In the genomic region with DNA sequence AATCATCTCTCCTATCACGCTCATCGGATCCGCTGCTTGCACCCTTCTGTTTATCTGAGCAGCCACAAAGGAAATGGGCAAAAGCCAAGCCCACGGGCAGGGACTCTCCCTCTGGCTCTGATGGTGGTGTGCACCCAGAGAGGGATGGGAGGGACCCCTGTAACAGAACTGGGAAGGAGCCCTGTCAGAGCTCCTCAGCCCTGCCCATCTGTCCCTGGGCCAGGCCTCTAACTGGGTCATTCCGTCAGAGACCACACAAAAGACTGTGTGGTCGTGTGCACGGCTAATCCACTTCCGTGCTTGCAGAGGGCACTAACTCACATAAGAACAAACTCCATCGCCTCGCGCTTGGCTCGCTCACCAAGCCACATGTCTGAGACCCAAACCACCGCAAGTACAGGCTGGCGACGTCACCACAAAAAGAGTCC, we compare ENCODE assay signal across 7 mouse cellular contexts.
DNase-seq lines count a peak whose midpoint lies in the region; ATAC-seq and TF ChIP-seq lines count a peak whose summit lies in the region.

No protein-coding gene starts in this region.

- no peaks in the 10 kb centered on the region for H3K9me3 ChIP-seq in MEL (replicated peaks; ENCODE audit: insufficient read depth, low read length)
- no peaks in the 10 kb centered on the region for H3K9me3 ChIP-seq in embryonic facial prominence, embryonic 12.5 days
- no peaks in the 10 kb centered on the region for H3K9me3 ChIP-seq in liver, embryonic 14.5 days (ENCODE audit: control insufficient read depth, low read length)

- peak; percentile 73 for DNase-seq in CD4-positive, CD25-positive, alpha-beta regulatory T cell, adult 2 months (ENCODE audit: low read depth, low spot score)
- DNase-seq in MEL (ENCODE audit: low read depth, low spot score) = peak; percentile 52
- DNase-seq in liver, embryonic 14.5 days (ENCODE audit: low read depth in 3 of 3, low spot score in 3 of 3) = peak in 1 of 3 experiments; percentile 10
- DNase-seq in naive thymus-derived CD4-positive, alpha-beta T cell, adult 2 months (ENCODE audit: low read depth) = peak; percentile 80
- no peak for DNase-seq in ovary, postnatal 14 days (ENCODE audit: low spot score)

- peak; percentile 81 for ATAC-seq in embryonic facial prominence, embryonic 12.5 days (ENCODE audit: insufficient number of reproducible peaks, insufficient read depth, low FRiP score, low TSS enrichment)
- peak; percentile 92 to 95 for ATAC-seq in hematopoietic stem cell, adult 5-6 weeks (replicated peaks in 1 of 2; ENCODE audit: insufficient read depth in 1 of 2, low FRiP score in 2 of 2, low TSS enrichment in 1 of 2, low read depth in 1 of 2, poor library complexity in 2 of 2, severe bottlenecking in 2 of 2)
- ATAC-seq in liver, embryonic 14.5 days (ENCODE audit: insufficient read depth) = peak; percentile 55

- 0 out of 2 replicates have a peak overlapping the region, but pooled peaks have one; percentile 1 for H3K9ac ChIP-seq in MEL (ENCODE audit: control insufficient read depth, low read depth, low read length, poor library complexity, severe bottlenecking)
- no peak overlapping the region for H3K9ac ChIP-seq in embryonic facial prominence, embryonic 12.5 days
- no peak overlapping the region for H3K9ac ChIP-seq in liver, embryonic 14.5 days (replicated peaks)

- no peak for TF ChIP-seq CTCF in MEL (IDR thresholded peaks at IDR 0.05 in 2 of 3, conservative IDR thresholded peaks at IDR 0.05 in 1 of 3; ENCODE audit: control insufficient read depth in 1 of 3, insufficient read depth in 1 of 3, low read depth in 2 of 3, low read length in 3 of 3, poor library complexity in 1 of 3, severe bottlenecking in 1 of 3)
- no peak for TF ChIP-seq CTCF in liver, embryonic 14.5 days (IDR thresholded peaks at IDR 0.05; ENCODE audit: low read depth)

- H3K4me3 ChIP-seq in MEL (ENCODE audit: control insufficient read depth in 1 of 2, insufficient read depth in 1 of 2, low read depth in 2 of 2, low read length in 2 of 2) = peak overlapping the region; percentile 21 to 25; a peak in 3 of 4 replicates
- no peak overlapping the region for H3K4me3 ChIP-seq in embryonic facial prominence, embryonic 12.5 days
- H3K4me3 ChIP-seq in liver, embryonic 14.5 days (ENCODE audit: insufficient read depth in 1 of 2, low read depth in 2 of 2, low read length in 2 of 2) = peak overlapping the region in 1 of 2 experiments; percentile 14; a peak in 1 of 4 replicates

- H3K27ac ChIP-seq in MEL (ENCODE audit: control insufficient read depth, low read depth, low read length) = no peak overlapping the region
- no peak overlapping the region for H3K27ac ChIP-seq in embryonic facial prominence, embryonic 12.5 days
- H3K27ac ChIP-seq in liver, embryonic 14.5 days = no peak overlapping the region

- peaks cover 0 to 9% of the 10 kb centered on the region in 2 experiments; a peak in 3 of 4 replicates for H3K36me3 ChIP-seq in MEL (ENCODE audit: control insufficient read depth in 1 of 2, insufficient read depth in 2 of 2, low read length in 2 of 2)
- H3K36me3 ChIP-seq in embryonic facial prominence, embryonic 12.5 days = no peaks in the 10 kb centered on the region
- no peaks in the 10 kb centered on the region for H3K36me3 ChIP-seq in liver, embryonic 14.5 days (replicated peaks; ENCODE audit: control insufficient read depth, insufficient read depth, low read depth)

- no peak overlapping the region for H3K4me2 ChIP-seq in embryonic facial prominence, embryonic 12.5 days (replicated peaks)
- H3K4me2 ChIP-seq in liver, embryonic 14.5 days (ENCODE audit: low read depth) = peak overlapping the region; percentile 37

- no peak for TF ChIP-seq RAD21 in MEL (IDR thresholded peaks at IDR 0.05; ENCODE audit: low read depth, low read length)

- no peaks in the 10 kb centered on the region for H3K79me2 ChIP-seq in MEL (ENCODE audit: control insufficient read depth, insufficient read depth, low read length, poor library complexity)

- H3K4me1 ChIP-seq in MEL (ENCODE audit: control insufficient read depth in 1 of 2, insufficient read depth in 2 of 2, low read length in 2 of 2) = peaks cover 6 to 14% of the 10 kb centered on the region in 2 experiments
- peaks cover 17% of the 10 kb centered on the region for H3K4me1 ChIP-seq in embryonic facial prominence, embryonic 12.5 days
- peaks cover 0 to 10% of the 10 kb centered on the region in 2 experiments; a peak in 2 of 4 replicates for H3K4me1 ChIP-seq in liver, embryonic 14.5 days (replicated peaks; ENCODE audit: control insufficient read depth in 2 of 2, insufficient read depth in 2 of 2, low read length in 1 of 2)

- H3K27me3 ChIP-seq in MEL (ENCODE audit: control insufficient read depth in 1 of 2, insufficient read depth in 2 of 2, low read length in 2 of 2) = no peaks in the 10 kb centered on the region
- no peaks in the 10 kb centered on the region for H3K27me3 ChIP-seq in embryonic facial prominence, embryonic 12.5 days
- no peaks in the 10 kb centered on the region for H3K27me3 ChIP-seq in liver, embryonic 14.5 days (ENCODE audit: control insufficient read depth, insufficient read depth, low read length)

- TF ChIP-seq POLR2A in MEL (IDR thresholded peaks at IDR 0.05; ENCODE audit: control insufficient read depth in 1 of 2, insufficient read depth in 1 of 2, low read depth in 1 of 2, low read length in 2 of 2, poor library complexity in 1 of 2) = no peak

- peak; percentile 62 to 65 for TF ChIP-seq EP300 in MEL (IDR thresholded peaks at IDR 0.05; ENCODE audit: low read depth in 1 of 2, low read length in 2 of 2)
- TF ChIP-seq EP300 in liver, embryonic 14.5 days (IDR thresholded peaks at IDR 0.05; ENCODE audit: low read depth) = no peak

- 65% methylated on average over 15 of the region's 15 CpGs for WGBS in embryonic facial prominence, embryonic 12.5 days
- 14% methylated on average over 15 of the region's 15 CpGs for WGBS in liver, embryonic 14.5 days (ENCODE audit: insufficient replicate concordance)

TF ChIP-seq in MEL, 35 proteins besides CTCF, POLR2A, EP300 and RAD21:
- TF ChIP-seq GATA1 (IDR thresholded peaks at IDR 0.05; ENCODE audit: low read depth, low read length) (peak; percentile 55; the same call in 1 of the 2 replicates), RCOR1 (IDR thresholded peaks at IDR 0.05; ENCODE audit: low read depth, low read length) (no peak; the same call in 1 of the 2 replicates), USF1 (IDR thresholded peaks at IDR 0.05; ENCODE audit: low read depth, low read length) (no peak), ETS1 (IDR thresholded peaks at IDR 0.05; ENCODE audit: low read depth, low read length) (peak; percentile 20; the same call in 1 of the 2 replicates), ELF1 (IDR thresholded peaks at IDR 0.05; ENCODE audit: low read depth, low read length) (0 out of 2 replicates have a peak, but pooled peaks have one; percentile 7), TCF12 (IDR thresholded peaks at IDR 0.05; ENCODE audit: low read depth, low read length) (peak; percentile 62; the same call in 1 of the 2 replicates), MYC (IDR thresholded peaks at IDR 0.05; ENCODE audit: low read depth, low read length) (no peak)
